Mouse (Mus musculus) embryonic fibroblast, embryonic 13.5 days (primary cell): Measurements from ENCODE around the gene Nt5dc2. TPM values are rescaled to one million over a fixed set of nuclear protein-coding genes. Genes with fewer than 3 reads are reported as not detected.

ENCODE experiments used
- H3K27ac ChIP-seq: 2 replicates; pipeline ENCODE4 v1.5.1; 2012; ENCODE audit warnings: low read length, control low read depth, inconsistent platforms; ENCODE audit not compliant: insufficient read depth
- H3K4me1 ChIP-seq: 2 replicates; pipeline ENCODE4 v1.6.1; 2011; ENCODE audit warnings: low read length; ENCODE audit not compliant: control insufficient read depth, insufficient read depth
- H3K4me3 ChIP-seq: 2 replicates; pipeline ENCODE4 v1.5.1; 2011; ENCODE audit warnings: mild to moderate bottlenecking, control low read depth, low read length; ENCODE audit not compliant: insufficient read depth
- CTCF ChIP-seq: IDR thresholded peaks from 2 replicates; pipeline ENCODE4 v1.5.1; 2011; ENCODE audit warnings: mild to moderate bottlenecking, control low read depth, low read length, moderate library complexity, borderline replicate concordance; ENCODE audit not compliant: insufficient read depth
- POLR2A ChIP-seq: IDR thresholded peaks from 2 replicates; pipeline ENCODE4 v1.6.1; 2011; ENCODE audit warnings: low read depth, mild to moderate bottlenecking, control low read depth, low read length, moderate library complexity
- polyA plus RNA-seq: library from polyadenylated mRNA; stranded (reverse); fragments of >200 nt; gene quantifications from 2 replicates; pipeline ENCODE4 v1.2.4, GENCODE M21; 2011; ENCODE audit warnings: low read depth; ENCODE audit not compliant: missing spikeins, insufficient read length

Nt5dc2 gene
- polyA plus RNA-seq: 86.1 and 119 TPM in 2 replicates

DNA sequence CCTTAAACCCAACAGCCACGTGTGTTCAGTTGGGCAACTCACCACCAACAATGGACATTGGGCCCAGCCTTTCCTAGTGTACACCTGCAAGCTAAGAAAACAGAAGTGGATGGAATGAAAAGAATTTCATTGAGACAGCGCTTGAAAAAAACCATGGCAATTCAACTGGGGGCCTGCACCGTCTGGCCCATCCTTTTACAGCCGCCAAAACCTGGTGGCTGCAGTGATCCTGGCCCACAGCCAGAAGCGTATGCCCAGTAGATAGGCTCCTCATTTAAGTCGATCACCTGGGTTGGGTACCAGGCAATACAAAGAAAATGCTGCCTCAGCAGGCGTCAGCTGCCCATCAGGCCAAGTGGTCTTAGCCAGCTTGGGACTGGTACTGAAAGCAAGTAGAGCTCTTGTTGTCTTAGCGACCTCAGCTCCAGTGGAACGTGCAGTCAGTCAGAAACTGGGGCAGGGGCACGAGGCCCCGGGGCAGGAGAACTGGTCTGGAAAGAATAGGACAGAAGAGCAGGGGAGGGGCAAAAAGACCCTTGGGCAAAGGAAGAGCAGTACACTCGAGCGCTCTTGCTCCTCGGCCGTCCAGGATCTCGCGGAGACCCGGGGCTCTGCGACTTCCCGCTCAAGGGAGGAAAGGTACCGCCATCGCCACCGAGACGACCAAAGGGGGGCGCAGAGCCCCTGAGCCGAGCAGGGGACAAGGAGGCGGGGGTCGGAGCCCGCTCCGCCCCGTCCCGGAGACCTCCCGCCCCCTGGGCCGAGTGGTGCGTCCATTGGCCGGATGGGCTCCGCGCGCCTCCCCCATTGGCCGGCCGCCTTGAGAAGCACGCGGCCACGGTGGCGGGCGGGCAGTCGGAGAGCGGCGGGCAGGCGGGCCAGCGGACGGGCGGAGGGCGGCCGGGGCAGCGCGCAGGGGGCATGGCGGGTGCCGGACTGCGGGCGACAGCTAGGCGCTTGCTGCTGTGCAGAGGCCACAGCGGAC lies at the start of gene Nt5dc2:
Gene Nt5dc2 (plus strand): TSS at position 818 of the 985 bp plus-strand sequence.
- Histone ChIP-seq H3K4me1 (peaks cover 3% of the 10 kb centered on the region), H3K27ac (0 out of 2 replicates have a peak within 1 kb of the TSS, but pooled peaks have one; percentile 3), H3K4me3 (peak within 1 kb of the TSS; percentile 90)
- TF ChIP-seq POLR2A (peak; percentile 63), CTCF (no peak)

DNA sequence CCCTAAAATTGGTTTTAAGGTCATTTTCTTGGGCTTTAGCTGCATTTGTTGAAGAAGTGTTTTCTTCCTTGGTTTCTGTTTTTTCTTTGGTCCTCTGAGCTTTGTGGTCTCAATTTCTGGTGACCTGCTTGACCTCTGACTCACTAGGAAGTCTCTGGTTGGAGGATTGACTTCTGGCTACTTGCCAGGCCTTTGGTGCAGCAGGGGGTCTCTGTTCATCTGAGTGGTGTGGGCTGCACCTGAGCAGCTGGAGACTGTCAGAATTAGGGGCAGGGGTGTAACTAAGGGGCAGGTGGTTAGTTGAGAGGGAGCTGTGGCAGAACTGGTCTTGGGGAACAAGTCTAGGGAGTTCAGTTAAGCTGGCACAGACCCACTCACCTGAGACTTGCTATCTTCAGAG lies 49.7 kb upstream of the Nt5dc2 start:
- Histone ChIP-seq H3K4me1 (no peaks in the 10 kb centered on the region), H3K27ac (no peak overlapping the region), H3K4me3 (no peak overlapping the region)
- TF ChIP-seq CTCF (no peak), POLR2A (no peak)

DNA sequence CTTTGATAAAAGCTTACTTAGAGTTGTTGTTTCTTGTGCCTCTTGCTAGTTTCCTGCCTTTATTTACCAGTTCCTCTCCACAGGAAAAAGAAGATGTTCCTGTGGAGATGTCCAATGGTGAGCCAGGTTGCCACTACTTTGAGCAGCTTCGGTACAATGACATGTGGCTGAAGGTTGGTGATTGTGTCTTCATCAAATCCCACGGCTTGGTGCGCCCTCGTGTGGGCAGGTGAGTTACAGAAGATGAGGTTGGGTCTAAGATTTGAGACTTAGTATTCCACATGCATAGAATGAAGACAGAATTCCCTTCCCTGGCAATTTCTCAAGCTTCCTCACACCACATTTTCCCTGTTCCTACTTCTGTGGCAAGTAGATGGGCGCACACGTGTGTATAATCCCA lies 43.4 kb upstream of the Nt5dc2 start:
- Histone ChIP-seq H3K4me3 (no peak overlapping the region), H3K27ac (no peak overlapping the region), H3K4me1 (peaks cover 3% of the 10 kb centered on the region; the same call in 1 of the 2 replicates)
- TF ChIP-seq POLR2A: no peak
- TF ChIP-seq CTCF: no peak

- Histone ChIP-seq H3K27ac (no peak overlapping the region), H3K4me1 (peaks cover 3% of the 10 kb centered on the region; the same call in 1 of the 2 replicates), H3K4me3 (no peak overlapping the region)
- TF ChIP-seq POLR2A (no peak), CTCF (no peak)
Measured at GRCm38 (mm10) chr14:31088515-31088914, 42.3 kb upstream of the Nt5dc2 start.

DNA sequence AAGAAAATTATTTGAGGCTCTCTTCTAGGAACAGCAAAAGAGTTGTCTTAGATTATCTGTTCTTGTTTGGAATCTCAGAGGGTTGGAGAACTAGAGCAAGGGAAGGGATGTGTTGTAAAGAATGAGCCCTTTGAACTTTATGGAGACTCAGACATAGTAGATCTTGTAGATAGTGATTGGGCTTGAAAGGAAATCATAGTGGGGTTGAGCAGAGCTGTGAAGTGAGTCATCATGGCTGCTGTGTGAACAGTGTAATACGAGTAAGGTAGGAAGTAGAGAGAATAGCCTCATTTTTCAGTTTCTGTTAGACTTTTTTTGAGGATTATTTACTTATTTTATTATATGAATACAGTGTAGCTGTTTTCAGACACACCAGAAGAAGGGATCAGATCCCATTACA lies 40.9 kb upstream of the Nt5dc2 start:
- peaks cover 3% of the 10 kb centered on the region; the same call in 1 of the 2 replicates for H3K4me1 ChIP-seq
- no peak overlapping the region for H3K27ac ChIP-seq
- TF ChIP-seq CTCF (no peak), POLR2A (no peak)
- H3K4me3 ChIP-seq: no peak overlapping the region

DNA sequence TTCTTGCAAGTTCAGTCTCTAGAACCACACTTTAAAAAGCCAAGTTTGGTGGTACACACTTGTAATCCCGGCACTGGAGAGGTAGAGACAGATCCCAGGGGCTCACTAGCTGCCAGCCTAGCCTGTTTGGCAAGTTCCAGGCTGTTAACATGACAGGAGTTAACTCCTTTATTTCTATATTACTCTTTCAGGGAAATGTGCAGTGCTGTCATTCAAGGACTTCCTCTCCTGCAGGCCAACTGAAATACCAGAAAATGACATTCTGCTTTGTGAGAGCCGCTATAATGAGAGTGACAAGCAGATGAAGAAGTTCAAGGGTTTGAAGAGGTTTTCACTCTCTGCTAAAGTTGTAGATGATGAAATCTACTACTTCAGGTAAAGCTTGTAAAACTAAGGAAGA lies 25.7 kb upstream of the Nt5dc2 start:
- no peak overlapping the region for H3K4me3 ChIP-seq
- H3K27ac ChIP-seq: no peak overlapping the region
- TF ChIP-seq CTCF: no peak
- TF ChIP-seq POLR2A: no peak
- no peaks in the 10 kb centered on the region for H3K4me1 ChIP-seq

- no peak for TF ChIP-seq POLR2A
- no peak for TF ChIP-seq CTCF
- Histone ChIP-seq H3K4me3 (no peak overlapping the region), H3K27ac (no peak overlapping the region), H3K4me1 (no peaks in the 10 kb centered on the region)
Measured at GRCm38 (mm10) chr14:31110613-31111012, 20.2 kb upstream of the Nt5dc2 start.

- H3K4me1 ChIP-seq: no peaks in the 10 kb centered on the region
- no peak overlapping the region for H3K4me3 ChIP-seq
- H3K27ac ChIP-seq: no peak overlapping the region
- TF ChIP-seq POLR2A: no peak
Measured at GRCm38 (mm10) chr14:31112187-31112586, 18.7 kb upstream of the Nt5dc2 start.

DNA sequence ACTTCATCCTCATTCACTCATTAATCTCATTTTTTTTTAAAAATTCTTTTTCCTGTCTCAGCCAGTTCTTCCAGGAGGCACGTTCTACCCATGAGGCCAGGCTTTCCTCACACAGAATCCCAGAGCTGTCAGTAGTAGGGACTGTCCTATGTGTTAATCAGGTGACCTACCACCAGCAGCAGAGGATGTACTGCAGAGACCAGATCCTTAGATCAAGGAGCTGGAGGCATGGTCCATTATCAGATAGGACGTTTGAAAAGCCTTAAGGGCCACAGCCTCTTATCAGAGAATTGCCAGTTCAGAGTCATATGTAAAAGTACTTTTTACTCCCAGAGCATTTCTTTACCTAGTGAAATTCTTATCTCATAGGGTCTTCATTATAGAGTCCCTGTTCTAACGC lies 16.8 kb upstream of the Nt5dc2 start:
- TF ChIP-seq POLR2A (no peak), CTCF (no peak)
- Histone ChIP-seq H3K27ac (no peak overlapping the region), H3K4me3 (no peak overlapping the region), H3K4me1 (no peaks in the 10 kb centered on the region)

- no peak overlapping the region for H3K27ac ChIP-seq
- no peak overlapping the region for H3K4me3 ChIP-seq
- H3K4me1 ChIP-seq: no peaks in the 10 kb centered on the region
- TF ChIP-seq POLR2A (no peak), CTCF (no peak)
Measured at GRCm38 (mm10) chr14:31115522-31115921, 15.3 kb upstream of the Nt5dc2 start.
